In genomic region chr4:130921986-130922385, GRCm38 (mm10) we compare ENCODE assay signal across 10 mouse cellular contexts. TPM values are rescaled to one million over a fixed set of nuclear protein-coding genes. Genes with fewer than 3 reads are reported as not detected.
DNase-seq lines count a peak whose midpoint lies in the region; ATAC-seq lines count a peak whose summit lies in the region.
"Had no signal": no experiment of that assay in that cellular context is flagged by ENCODE, and none has a peak within 500 bp of the region (broad histone marks: within the 10 kb centered on the region; RNA-seq: fewer than 3 reads in every experiment).

No protein-coding gene starts in this region.

- DNase-seq in thymus, adult 18-20 months: peak; percentile 35 to 65
- no peak for DNase-seq in thymus, postnatal 4 days
- no peak for DNase-seq in heart, adult 8-10 months (ENCODE audit: low spot score)
- no peak for DNase-seq in urinary bladder, postnatal 25 days (ENCODE audit: low spot score)
- DNase-seq in urinary bladder, postnatal 14 days (ENCODE audit: low spot score): no peak
- DNase-seq: adrenal gland, adult 8-10 months; gastrocnemius, adult 2 months; kidney, postnatal 25 days had no signal

- peak; percentile 34 for ATAC-seq in granulocyte monocyte progenitor cell, adult 5-6 weeks (replicated peaks; ENCODE audit: poor library complexity, severe bottlenecking)
- peak; percentile 37 for ATAC-seq in megakaryocyte, adult 5-6 weeks (ENCODE audit: poor library complexity, severe bottlenecking)

RNA-seq across cellular contexts. Expression of gene Laptm5, which starts 9.1 kb away (rescaled TPM):
- 561 and 568 TPM in 2 replicates for total RNA-seq in granulocyte monocyte progenitor cell, adult 5-6 weeks (2014; fragmentation: Nextera tagmentation)
- total RNA-seq in granulocyte monocyte progenitor cell, adult 5-6 weeks (2017): 131 and 136 TPM in 2 replicates
- total RNA-seq in megakaryocyte, adult 5-6 weeks (2015): 1,039 and 1,095 TPM in 2 replicates
- 312 and 362 TPM in 2 replicates for total RNA-seq in megakaryocyte, adult 5-6 weeks (2017)
- 10 to 100 TPM in 3 of 4 experiments, 1 to 10 TPM in 1; 9.9 to 35.1 (median 12.5) TPM for total RNA-seq in heart, adult 8-10 months (2022)

RNA-seq across cellular contexts. Expression of gene Matn1, which starts 22.2 kb away (rescaled TPM):
- total RNA-seq in granulocyte monocyte progenitor cell, adult 5-6 weeks (2014; fragmentation: Nextera tagmentation): not detected in 2 replicates
- not detected in 2 replicates for total RNA-seq in granulocyte monocyte progenitor cell, adult 5-6 weeks (2017)
- total RNA-seq in megakaryocyte, adult 5-6 weeks (2015): not detected in 2 replicates
- not detected in 2 replicates for total RNA-seq in megakaryocyte, adult 5-6 weeks (2017)
- total RNA-seq in heart, adult 8-10 months (2022): not detected
- total RNA-seq: adrenal gland, adult 8-10 months; gastrocnemius, adult 2 months had no signal

Comparison
In these comparisons a context has a peak if more than half of its experiments do, and no peak if none do; other contexts are left out.
1. DNase-seq: peak in thymus, adult 18-20 months (2 of 2); none in thymus, postnatal 4 days (single experiment), heart, adult 8-10 months (single experiment), urinary bladder, postnatal 25 days (single experiment) and urinary bladder, postnatal 14 days (single experiment).